Mouse (Mus musculus) NIH3T3 (cell line): Measurements from ENCODE around the gene Otub1.

ENCODE experiments used
- DNase-seq: peaks from one replicate; pipeline ENCODE4 v3.0.0-alpha.2; 2012; ENCODE audit warnings: low read depth

The Otub1 gene

GRCm38 (mm10) chr19:7209907-7210646, 4.0 kb upstream of the Otub1 start:
- no peak for DNase-seq

GRCm38 (mm10) chr19:7205326-7205725, 790 bp downstream of the Otub1 start:
- DNase-seq = peak; percentile 50

GRCm38 (mm10) chr19:7204898-7205297, 1.2 kb downstream of the Otub1 start:
- DNase-seq = peak; percentile 46

GRCm38 (mm10) chr19:7200427-7200826, 5.7 kb downstream of the Otub1 start:
- DNase-seq = no peak

GRCm38 (mm10) chr19:7199089-7199488, 7.0 kb downstream of the Otub1 start:
- no peak for DNase-seq

- no peak for DNase-seq
Measured at GRCm38 (mm10) chr19:7197445-7197844, 8.7 kb downstream of the Otub1 start.

GRCm38 (mm10) chr19:7196741-7197270, 9.3 kb downstream of the Otub1 start:
- DNase-seq = peak; percentile 54

- DNase-seq = peak; percentile 73
Measured at GRCm38 (mm10) chr19:7195900-7196728, 10.0 kb downstream of the Otub1 start.

GRCm38 (mm10) chr19:7192561-7192967, 13.6 kb downstream of the Otub1 start:
- no peak for DNase-seq

- no peak for DNase-seq
Measured at GRCm38 (mm10) chr19:7191639-7192038, 14.5 kb downstream of the Otub1 start.

- DNase-seq = no peak
Measured at GRCm38 (mm10) chr19:7190986-7191385, 15.1 kb downstream of the Otub1 start.

GRCm38 (mm10) chr19:7189026-7189425, 17.1 kb downstream of the Otub1 start:
- no peak for DNase-seq

- DNase-seq = no peak
Measured at GRCm38 (mm10) chr19:7187157-7187556, 19.0 kb downstream of the Otub1 start.

- no peak for DNase-seq
Measured at GRCm38 (mm10) chr19:7185715-7186291, 20.3 kb downstream of the Otub1 start.

- DNase-seq = no peak
Measured at GRCm38 (mm10) chr19:7185059-7185458, 21.1 kb downstream of the Otub1 start.

- no peak for DNase-seq
Measured at GRCm38 (mm10) chr19:7183419-7183818, 22.7 kb downstream of the Otub1 start.

- DNase-seq = peak; percentile 45
Measured at GRCm38 (mm10) chr19:7182273-7182949, 23.7 kb downstream of the Otub1 start.

GRCm38 (mm10) chr19:7181496-7181895, 24.6 kb downstream of the Otub1 start:
- DNase-seq = no peak

GRCm38 (mm10) chr19:7180756-7181405, 25.2 kb downstream of the Otub1 start:
- no peak for DNase-seq

- peak; percentile 23 for DNase-seq
Measured at GRCm38 (mm10) chr19:7178841-7179452, 27.2 kb downstream of the Otub1 start.
